Mouse (Mus musculus): ENCODE measurements at regions not wholly inside any gene's neighbourhood (a gene's known extent, or its start where the extent isn't known, plus 50 kb on each side); places are given as distances from the start of the nearest gene placed in this dataset.

DNA sequence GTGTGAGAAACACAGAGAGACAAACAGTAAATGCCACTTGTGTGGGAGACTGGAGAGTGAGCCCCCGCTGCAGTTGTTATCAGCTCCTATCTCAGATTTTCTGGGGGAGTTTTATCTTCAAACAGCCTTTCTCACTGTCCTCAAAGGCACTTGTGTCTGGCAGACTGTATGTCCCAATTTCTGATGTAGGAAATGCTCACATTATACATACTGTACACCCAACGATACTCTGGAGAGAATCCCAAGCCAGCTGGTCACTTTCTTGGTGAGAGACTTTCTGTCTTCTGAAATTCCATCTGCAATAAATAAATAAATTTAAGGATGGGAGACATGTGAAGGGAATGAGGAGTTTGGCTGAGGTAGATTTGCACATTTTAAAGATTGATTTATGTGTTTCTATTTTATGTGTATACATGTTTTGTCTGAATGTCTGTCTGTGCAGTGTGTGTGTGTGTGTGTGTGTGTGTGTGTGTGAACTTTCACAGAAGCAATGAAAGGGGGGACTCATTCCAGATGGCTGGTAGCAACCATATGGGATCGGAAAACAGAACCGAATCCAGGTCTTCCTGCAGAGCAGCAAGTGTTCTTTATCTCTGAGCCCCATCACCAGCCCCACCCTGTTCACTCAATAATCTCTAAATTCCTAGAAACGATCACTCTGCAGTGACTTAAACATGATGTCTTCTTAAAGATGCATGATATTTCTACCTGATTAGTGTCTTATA is 226.8 kb upstream of the Xylt1 start:
- Histone ChIP-seq H3K9me3 (ENCODE audit: low read length) (no peaks in the 10 kb centered on the region), H3K27me3 (ENCODE audit: insufficient read depth, low read length) (no peaks in the 10 kb centered on the region), H3K36me3 (ENCODE audit: insufficient read depth, low read length) (no peaks in the 10 kb centered on the region), H3K4me1 (replicated peaks; ENCODE audit: low read depth, low read length) (no peaks in the 10 kb centered on the region), H3K4me3 (replicated peaks; ENCODE audit: low read length) (no peak overlapping the region)
- no peak for TF ChIP-seq POU5F1 (IDR thresholded peaks at IDR 0.05; ENCODE audit: borderline replicate concordance, low read length)
- no peak for TF ChIP-seq NANOG (IDR thresholded peaks at IDR 0.05; ENCODE audit: borderline replicate concordance, low read length)
- no peak for TF ChIP-seq CTCF (conservative IDR thresholded peaks at IDR 0.05; ENCODE audit: low read length)

DNA sequence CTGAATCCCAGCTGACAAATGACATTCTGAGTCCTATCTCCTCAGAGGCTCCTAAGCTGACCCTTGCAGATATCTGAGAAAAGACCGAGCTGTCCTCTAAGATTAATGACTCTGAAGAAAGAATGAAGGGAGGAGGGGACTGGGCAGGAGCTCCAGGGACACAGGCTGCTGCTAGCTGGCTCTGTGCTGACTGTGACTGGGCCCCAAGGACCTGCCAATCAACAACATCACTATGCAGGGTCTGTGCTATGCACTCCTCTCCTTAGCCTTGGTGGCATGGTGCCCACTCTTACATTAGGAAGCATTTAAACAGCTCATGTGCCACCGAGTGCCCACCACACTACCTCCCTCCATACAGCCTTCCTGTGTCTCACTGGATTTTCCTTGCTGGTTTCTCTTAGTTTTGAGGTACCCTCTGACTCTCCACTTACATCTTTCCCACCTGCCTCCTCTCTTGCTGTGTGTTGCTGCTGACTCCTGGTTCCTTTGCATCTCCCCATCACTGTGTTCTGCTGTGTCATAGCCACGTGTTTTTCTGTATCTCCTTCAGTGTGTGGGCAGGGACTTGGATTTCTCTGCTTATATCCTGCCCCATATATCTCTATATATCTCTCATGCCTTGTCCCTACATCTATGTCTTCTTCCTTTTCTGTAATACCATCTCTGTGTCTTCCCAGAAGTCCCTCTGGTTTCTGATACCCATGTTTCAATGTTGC is 219.4 kb upstream of the Xylt1 start:
- no peaks in the 10 kb centered on the region for H3K36me3 ChIP-seq (ENCODE audit: insufficient read depth, low read length)
- H3K27me3 ChIP-seq (ENCODE audit: insufficient read depth, low read length), result no peaks in the 10 kb centered on the region
- TF ChIP-seq NANOG (IDR thresholded peaks at IDR 0.05; ENCODE audit: borderline replicate concordance, low read length), result no peak
- no peak overlapping the region for H3K4me3 ChIP-seq (replicated peaks; ENCODE audit: low read length)
- no peaks in the 10 kb centered on the region for H3K4me1 ChIP-seq (replicated peaks; ENCODE audit: low read depth, low read length)
- no peaks in the 10 kb centered on the region for H3K9me3 ChIP-seq (ENCODE audit: low read length)

DNA sequence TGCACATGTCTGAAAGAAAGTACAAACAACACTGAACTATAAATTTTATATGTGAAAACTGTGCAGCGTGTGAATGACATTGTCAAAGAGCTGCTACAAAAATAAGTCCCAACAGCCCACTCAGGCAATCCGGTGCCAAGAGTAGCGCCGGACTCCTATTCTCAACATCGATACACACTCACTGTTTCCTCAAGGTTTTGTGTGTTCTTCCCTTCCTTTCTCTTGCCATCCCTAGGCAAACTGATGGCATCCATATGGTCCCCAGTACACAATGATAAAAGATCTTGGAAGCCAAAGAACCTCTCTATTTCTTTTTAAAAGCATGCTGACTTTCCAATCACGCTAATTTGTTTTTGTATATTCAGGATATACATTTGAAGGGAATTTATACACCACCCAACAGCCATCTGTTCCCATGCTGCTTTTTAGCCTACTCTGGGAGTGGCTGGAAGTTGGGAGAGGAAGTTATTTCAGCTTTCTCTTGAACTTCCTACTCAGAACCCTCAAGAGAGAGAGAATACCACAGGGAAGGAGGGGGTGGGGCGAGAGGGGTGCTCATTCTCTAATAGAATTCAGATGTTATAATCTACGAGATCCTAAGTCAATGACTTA is 205.9 kb upstream of the Xylt1 start:
- Histone ChIP-seq H3K4me1 (replicated peaks; ENCODE audit: low read depth, low read length) (no peaks in the 10 kb centered on the region), H3K9me3 (ENCODE audit: low read length) (peaks cover 4% of the 10 kb centered on the region), H3K27me3 (ENCODE audit: insufficient read depth, low read length) (no peaks in the 10 kb centered on the region), H3K36me3 (ENCODE audit: insufficient read depth, low read length) (no peaks in the 10 kb centered on the region), H3K4me3 (replicated peaks; ENCODE audit: low read length) (no peak overlapping the region)
- TF ChIP-seq NANOG (IDR thresholded peaks at IDR 0.05; ENCODE audit: borderline replicate concordance, low read length) (no peak), POU5F1 (IDR thresholded peaks at IDR 0.05; ENCODE audit: borderline replicate concordance, low read length) (no peak), CTCF (conservative IDR thresholded peaks at IDR 0.05; ENCODE audit: low read length) (no peak)

DNA sequence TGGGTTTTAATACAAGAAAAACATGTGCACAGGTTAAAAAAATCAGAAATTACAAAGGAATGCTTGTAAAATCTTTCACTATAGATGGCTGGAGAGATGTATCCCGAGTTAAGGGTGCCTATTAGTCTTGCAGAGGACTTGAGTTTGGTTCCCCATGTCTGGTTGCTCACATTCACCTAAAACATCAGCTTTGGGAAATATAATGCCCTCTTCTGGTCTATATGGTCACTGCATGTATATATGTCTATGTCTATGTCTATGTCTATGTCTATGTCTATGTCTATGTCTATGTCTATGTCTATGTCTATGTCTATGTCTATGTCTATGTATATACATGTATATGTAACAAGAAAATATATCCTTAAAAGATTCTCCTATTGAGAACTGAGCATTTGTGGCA is 196.8 kb upstream of the Xylt1 start:
- Histone ChIP-seq H3K36me3 (ENCODE audit: insufficient read depth, low read length) (no peaks in the 10 kb centered on the region), H3K4me1 (replicated peaks; ENCODE audit: low read depth, low read length) (no peaks in the 10 kb centered on the region), H3K27me3 (ENCODE audit: insufficient read depth, low read length) (no peaks in the 10 kb centered on the region), H3K4me3 (replicated peaks; ENCODE audit: low read length) (no peak overlapping the region), H3K9me3 (ENCODE audit: low read length) (no peaks in the 10 kb centered on the region)
- TF ChIP-seq POU5F1 (IDR thresholded peaks at IDR 0.05; ENCODE audit: borderline replicate concordance, low read length), result no peak
- no peak; the same call in 1 of the 2 replicates for TF ChIP-seq CTCF (conservative IDR thresholded peaks at IDR 0.05; ENCODE audit: low read length)
- TF ChIP-seq NANOG (IDR thresholded peaks at IDR 0.05; ENCODE audit: borderline replicate concordance, low read length), result no peak

DNA sequence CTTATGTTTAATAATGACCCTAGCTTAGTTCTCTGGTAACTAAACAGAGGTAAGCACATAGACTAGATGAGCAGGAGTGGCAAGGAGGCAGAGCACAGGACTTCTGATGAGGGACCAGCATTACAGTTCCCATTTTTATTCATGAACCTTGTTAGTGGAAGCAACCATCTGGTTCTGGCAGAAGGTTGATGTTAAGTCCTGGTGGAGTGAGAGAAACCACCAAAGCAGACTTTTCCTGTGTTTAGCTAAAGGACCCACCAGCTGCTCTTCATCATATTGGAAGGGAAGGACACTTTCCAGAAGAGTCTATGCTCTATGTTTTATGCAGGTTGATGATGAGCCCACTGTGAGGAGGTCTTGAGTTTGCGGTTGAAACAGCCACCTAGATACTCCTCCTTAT is 194.9 kb upstream of the Xylt1 start:
- Histone ChIP-seq H3K27me3 (ENCODE audit: insufficient read depth, low read length) (no peaks in the 10 kb centered on the region), H3K36me3 (ENCODE audit: insufficient read depth, low read length) (no peaks in the 10 kb centered on the region), H3K9me3 (ENCODE audit: low read length) (no peaks in the 10 kb centered on the region), H3K4me1 (replicated peaks; ENCODE audit: low read depth, low read length) (no peaks in the 10 kb centered on the region), H3K4me3 (replicated peaks; ENCODE audit: low read length) (no peak overlapping the region)
- TF ChIP-seq CTCF (conservative IDR thresholded peaks at IDR 0.05; ENCODE audit: low read length), result no peak
- TF ChIP-seq NANOG (IDR thresholded peaks at IDR 0.05; ENCODE audit: borderline replicate concordance, low read length), result no peak
- no peak for TF ChIP-seq POU5F1 (IDR thresholded peaks at IDR 0.05; ENCODE audit: borderline replicate concordance, low read length)

DNA sequence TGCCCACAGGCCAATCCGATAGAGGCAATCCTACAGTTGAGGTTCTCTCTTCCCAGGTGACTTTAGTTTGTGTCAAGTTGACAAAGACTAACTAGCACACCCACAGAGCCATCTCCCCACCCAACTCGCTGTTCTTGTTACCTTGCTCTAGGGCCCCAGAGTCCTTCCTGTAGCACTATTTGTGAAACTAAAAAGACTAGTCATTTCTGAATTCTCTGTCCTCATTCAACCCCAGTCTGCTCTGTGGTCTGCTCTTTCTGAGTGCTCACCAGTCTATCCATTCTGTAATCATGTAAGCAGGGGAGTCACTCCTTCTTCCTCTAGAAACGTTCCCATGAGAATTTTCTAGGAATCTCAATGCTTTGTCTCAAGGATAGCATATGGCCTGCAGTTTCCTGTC is 184.2 kb upstream of the Xylt1 start:
- Histone ChIP-seq H3K9me3 (ENCODE audit: low read length) (no peaks in the 10 kb centered on the region), H3K4me1 (replicated peaks; ENCODE audit: low read depth, low read length) (no peaks in the 10 kb centered on the region), H3K4me3 (replicated peaks; ENCODE audit: low read length) (no peak overlapping the region), H3K27me3 (ENCODE audit: insufficient read depth, low read length) (peaks cover 3% of the 10 kb centered on the region; the same call in 1 of the 2 replicates), H3K36me3 (ENCODE audit: insufficient read depth, low read length) (no peaks in the 10 kb centered on the region)
- TF ChIP-seq POU5F1 (IDR thresholded peaks at IDR 0.05; ENCODE audit: borderline replicate concordance, low read length) (no peak), CTCF (conservative IDR thresholded peaks at IDR 0.05; ENCODE audit: low read length) (no peak)

GRCm38 (mm10) chr7:117226294-117226693 is 154.5 kb upstream of the Xylt1 start:
- TF ChIP-seq NANOG (IDR thresholded peaks at IDR 0.05; ENCODE audit: borderline replicate concordance, low read length), result no peak
- no peak for TF ChIP-seq CTCF (conservative IDR thresholded peaks at IDR 0.05; ENCODE audit: low read length)
- TF ChIP-seq POU5F1 (IDR thresholded peaks at IDR 0.05; ENCODE audit: borderline replicate concordance, low read length), result no peak
- no peak overlapping the region for H3K4me3 ChIP-seq (replicated peaks; ENCODE audit: low read length)
- no peaks in the 10 kb centered on the region for H3K36me3 ChIP-seq (ENCODE audit: insufficient read depth, low read length)
- H3K9me3 ChIP-seq (ENCODE audit: low read length), result no peaks in the 10 kb centered on the region
- no peaks in the 10 kb centered on the region for H3K27me3 ChIP-seq (ENCODE audit: insufficient read depth, low read length)
- H3K4me1 ChIP-seq (replicated peaks; ENCODE audit: low read depth, low read length), result no peaks in the 10 kb centered on the region

DNA sequence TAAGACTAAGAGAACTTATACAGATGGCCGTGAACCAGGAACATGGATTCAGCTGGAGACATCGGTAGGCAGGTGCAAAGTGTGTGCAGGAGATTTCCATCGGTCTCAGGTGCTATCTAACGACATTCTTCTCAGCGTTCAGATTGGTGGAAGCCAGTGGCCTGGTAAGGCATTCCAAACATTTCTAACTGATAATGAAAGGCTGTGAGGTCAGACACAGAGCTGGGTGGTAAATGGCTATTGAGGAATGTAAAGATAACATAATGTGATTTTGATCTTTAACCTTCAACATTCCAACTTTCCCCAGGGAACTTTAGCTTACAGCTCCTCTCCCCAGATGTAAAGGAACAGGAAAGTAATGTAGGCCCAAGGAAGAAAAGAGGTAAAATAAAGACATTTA is 151.2 kb upstream of the Xylt1 start:
- H3K9me3 ChIP-seq (ENCODE audit: low read length), result no peaks in the 10 kb centered on the region
- H3K36me3 ChIP-seq (ENCODE audit: insufficient read depth, low read length), result no peaks in the 10 kb centered on the region
- H3K27me3 ChIP-seq (ENCODE audit: insufficient read depth, low read length), result no peaks in the 10 kb centered on the region
- no peaks in the 10 kb centered on the region for H3K4me1 ChIP-seq (replicated peaks; ENCODE audit: low read depth, low read length)
- TF ChIP-seq CTCF (conservative IDR thresholded peaks at IDR 0.05; ENCODE audit: low read length), result no peak
- no peak for TF ChIP-seq NANOG (IDR thresholded peaks at IDR 0.05; ENCODE audit: borderline replicate concordance, low read length)
- no peak overlapping the region for H3K4me3 ChIP-seq (replicated peaks; ENCODE audit: low read length)

Data from E14TG2a.4 (cell line).